Mouse (Mus musculus) gastrocnemius, postnatal 4 days (tissue): Measurements from ENCODE around the gene Gm9045. TPM values are rescaled to one million over a fixed set of nuclear protein-coding genes. Genes with fewer than 3 reads are reported as not detected.
"Not testable (repeated sequence)": the region's sequence is repeated elsewhere in the genome, so short reads cannot be mapped to it uniquely, and the experiment has no call there.

ENCODE experiments used
- DNase-seq, 2 experiments: peaks; one replicate each; pipeline ENCODE4 v3.0.0; 2021 to 2022; ENCODE audit warnings: low spot score in 2 of 2, mixed read lengths in 2 of 2
- long read RNA-seq, 2 experiments: library from polyadenylated mRNA; stranded (forward); transcript quantifications; one replicate each; pipeline ENCODE4 v2.0.0; 2021
- total RNA-seq, 2 experiments: library from RNA; stranded (reverse); gene quantifications; 2 replicates each; pipeline ENCODE4 v1.2.3; 2021

The Gm9045 gene
- not detected for total RNA-seq
- long read RNA-seq, experiment 1: 0 reads
- long read RNA-seq, experiment 2: 0 reads

DNA sequence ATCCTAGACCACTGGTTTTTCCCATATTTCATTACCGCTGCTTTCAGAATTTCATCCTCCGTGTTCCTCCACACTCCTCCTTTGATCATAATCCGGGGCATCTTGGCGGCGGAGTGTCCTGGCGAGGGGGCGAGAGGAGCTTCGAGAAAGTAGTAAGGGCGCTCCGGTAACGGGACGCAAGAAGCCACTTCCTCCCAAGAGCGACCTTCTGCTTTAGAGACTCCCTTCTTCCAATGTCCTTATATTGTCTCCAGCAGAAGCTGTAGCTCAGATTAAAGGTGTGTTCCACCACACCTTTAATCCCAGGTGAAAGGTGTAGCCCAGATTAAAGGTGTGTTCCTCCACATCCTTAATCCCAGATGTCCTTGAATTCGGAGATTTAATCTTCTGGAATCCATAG lies at the start of gene Gm9045:
Gene Gm9045, minus strand, starts transcription at position 101 of the 400 bp plus-strand sequence.
- not testable (repeated sequence) for DNase-seq

DNA sequence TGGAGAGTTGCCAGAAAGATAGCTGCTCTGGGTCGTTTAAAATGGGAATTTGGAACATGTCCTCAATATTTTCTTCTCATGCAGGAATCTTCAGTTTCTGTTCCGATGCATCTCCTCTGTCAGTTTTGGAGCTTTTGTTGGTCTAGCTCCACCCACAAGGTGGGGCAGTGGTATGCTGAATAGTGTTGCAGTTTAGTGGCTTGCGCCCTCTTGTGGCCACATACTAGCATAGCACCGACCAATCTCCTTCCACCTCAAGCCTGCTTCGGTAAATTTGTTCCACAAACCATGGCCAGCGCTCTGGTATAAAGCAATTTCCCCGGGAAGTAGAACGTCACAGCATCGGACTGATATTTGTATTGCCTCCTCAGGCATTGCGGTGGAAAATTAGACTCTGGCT lies 32.8 kb upstream of the Gm9045 start:
- DNase-seq: peak; percentile 61 to 80

- DNase-seq: no peak
These were observed 31.9 kb upstream of the Gm9045 start for GRCm38 (mm10) chr10:118369518-118369917.

DNA sequence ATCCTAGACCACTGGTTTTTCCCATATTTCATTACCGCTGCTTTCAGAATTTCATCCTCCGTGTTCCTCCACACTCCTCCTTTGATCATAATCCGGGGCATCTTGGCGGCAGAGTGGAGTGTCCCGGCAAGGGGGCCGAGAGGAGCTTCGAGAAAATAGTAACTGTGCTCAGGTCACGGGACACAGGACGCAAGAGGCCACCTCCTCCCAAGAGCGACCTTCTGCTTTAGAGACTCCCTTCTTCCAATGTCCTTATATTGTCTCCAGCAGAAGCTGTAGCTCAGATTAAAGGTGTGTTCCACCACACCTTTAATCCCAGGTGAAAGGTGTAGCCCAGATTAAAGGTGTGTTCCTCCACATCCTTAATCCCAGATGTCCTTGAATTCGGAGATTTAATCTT lies 16.4 kb upstream of the Gm9045 start, which contains the start of gene Gm9049:
Gene Gm9049, minus strand, starts transcription at position 101 of the 400 bp plus-strand sequence.
- not testable (repeated sequence) for DNase-seq

- DNase-seq: not testable (repeated sequence)
These were observed 10.9 kb upstream of the Gm9045 start, which contains the start of gene Gm9048 for GRCm38 (mm10) chr10:118348579-118348978. Gm9048 (minus strand) TSS chr10:118348679.

- DNase-seq: not testable (repeated sequence)
These were observed 5.5 kb upstream of the Gm9045 start, which contains the start of gene Gm9046 for GRCm38 (mm10) chr10:118343155-118343554. Gm9046 (minus strand) TSS chr10:118343255.

GRCm38 (mm10) chr10:118332308-118332707 lies 5.3 kb downstream of the Gm9045 start, which contains the start of gene Gm9044:
Gm9044 (minus strand) TSS chr10:118332408.
- not testable (repeated sequence) for DNase-seq

DNA sequence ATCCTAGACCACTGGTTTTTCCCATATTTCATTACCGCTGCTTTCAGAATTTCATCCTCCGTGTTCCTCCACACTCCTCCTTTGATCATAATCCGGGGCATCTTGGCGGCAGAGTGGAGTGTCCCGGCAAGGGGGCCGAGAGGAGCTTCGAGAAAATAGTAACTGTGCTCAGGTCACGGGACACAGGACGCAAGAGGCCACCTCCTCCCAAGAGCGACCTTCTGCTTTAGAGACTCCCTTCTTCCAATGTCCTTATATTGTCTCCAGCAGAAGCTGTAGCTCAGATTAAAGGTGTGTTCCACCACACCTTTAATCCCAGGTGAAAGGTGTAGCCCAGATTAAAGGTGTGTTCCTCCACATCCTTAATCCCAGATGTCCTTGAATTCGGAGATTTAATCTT lies 10.8 kb downstream of the Gm9045 start, which contains the start of gene Gm9040:
Gene Gm9040, minus strand, starts transcription at position 101 of the 400 bp plus-strand sequence.
- not testable (repeated sequence) for DNase-seq

GRCm38 (mm10) chr10:118319024-118319423 lies 18.6 kb downstream of the Gm9045 start:
- no peak for DNase-seq

GRCm38 (mm10) chr10:118302133-118302532 lies 35.5 kb downstream of the Gm9045 start:
- DNase-seq: not testable (repeated sequence)

- DNase-seq: no peak
These were observed 42.7 kb downstream of the Gm9045 start, which contains the start of gene Iltifb for GRCm38 (mm10) chr10:118294938-118295337. Iltifb (minus strand) TSS chr10:118295038.

Other genes starting within 250 kb of the Gm9045 start
- gene Mdm1, start 196.0 kb downstream of the Gm9045 start, total RNA-seq: 1 to 10 TPM; 7.6 to 9.6 TPM
- gene Il22, start 132.9 kb downstream of the Gm9045 start, total RNA-seq: not detected
- under 1 TPM; 0.66 to 0.78 TPM for gene Gm32717, start 97.1 kb downstream of the Gm9045 start, total RNA-seq
- under 1 TPM; 0.66 to 0.78 TPM for gene Gm32802, start 79.1 kb downstream of the Gm9045 start, total RNA-seq
- gene Iltifb, start 42.8 kb downstream of the Gm9045 start, total RNA-seq: not detected
- gene Gm9040, start 10.9 kb downstream of the Gm9045 start, total RNA-seq: not detected
- gene Gm9044, start 5.4 kb downstream of the Gm9045 start, total RNA-seq: not detected
- not detected for gene Gm9046, start 5.4 kb upstream of the Gm9045 start, total RNA-seq
- not detected for gene Gm9048, start 10.8 kb upstream of the Gm9045 start, total RNA-seq
- gene Gm9049, start 16.3 kb upstream of the Gm9045 start, total RNA-seq: not detected
- gene Ifng, start 103.2 kb upstream of the Gm9045 start, total RNA-seq: not detected